Mouse (Mus musculus): Measurements from ENCODE around the gene Lekr1.

Lekr1 gene

GRCm38 (mm10) chr3:65665977-65666766, at the start of gene Lekr1:
Gene Lekr1 (plus strand): TSS chr3:65666228.
- peak; percentile 92 to 97 for DNase-seq (ENCODE audit: inconsistent age in 2 of 2, low spot score in 1 of 2)

- DNase-seq (ENCODE audit: inconsistent age in 2 of 2, low spot score in 1 of 2): no peak
Observed at GRCm38 (mm10) chr3:65617507-65617906, 48.5 kb upstream of the Lekr1 start.

- no peak for DNase-seq (ENCODE audit: inconsistent age in 2 of 2, low spot score in 1 of 2)
Observed at GRCm38 (mm10) chr3:65619340-65619739, 46.7 kb upstream of the Lekr1 start.

- DNase-seq (ENCODE audit: inconsistent age in 2 of 2, low spot score in 1 of 2): no peak
Observed at GRCm38 (mm10) chr3:65623057-65623456, 43.0 kb upstream of the Lekr1 start.

- peak in 1 of 2 experiments; percentile 36 for DNase-seq (ENCODE audit: inconsistent age in 2 of 2, low spot score in 1 of 2)
Observed at GRCm38 (mm10) chr3:65625496-65626289, 40.3 kb upstream of the Lekr1 start.

- DNase-seq (ENCODE audit: inconsistent age in 2 of 2, low spot score in 1 of 2): no peak
Observed at GRCm38 (mm10) chr3:65626290-65626914, 39.6 kb upstream of the Lekr1 start.

- no peak for DNase-seq (ENCODE audit: inconsistent age in 2 of 2, low spot score in 1 of 2)
Observed at GRCm38 (mm10) chr3:65627021-65627706, 38.9 kb upstream of the Lekr1 start.

- no peak for DNase-seq (ENCODE audit: inconsistent age in 2 of 2, low spot score in 1 of 2)
Observed at GRCm38 (mm10) chr3:65627707-65628028, 38.4 kb upstream of the Lekr1 start.

GRCm38 (mm10) chr3:65629565-65630112, 36.4 kb upstream of the Lekr1 start:
- DNase-seq (ENCODE audit: inconsistent age in 2 of 2, low spot score in 1 of 2): no peak

GRCm38 (mm10) chr3:65633604-65634003, 32.4 kb upstream of the Lekr1 start:
- DNase-seq (ENCODE audit: inconsistent age in 2 of 2, low spot score in 1 of 2): no peak

- DNase-seq (ENCODE audit: inconsistent age in 2 of 2, low spot score in 1 of 2): peak; percentile 15 to 72
Observed at GRCm38 (mm10) chr3:65635983-65636382, 30.0 kb upstream of the Lekr1 start.

- no peak for DNase-seq (ENCODE audit: inconsistent age in 2 of 2, low spot score in 1 of 2)
Observed at GRCm38 (mm10) chr3:65637313-65637712, 28.7 kb upstream of the Lekr1 start.

- DNase-seq (ENCODE audit: inconsistent age in 2 of 2, low spot score in 1 of 2): no peak
Observed at GRCm38 (mm10) chr3:65638896-65639295, 27.1 kb upstream of the Lekr1 start.

GRCm38 (mm10) chr3:65639454-65640014, 26.5 kb upstream of the Lekr1 start:
- DNase-seq (ENCODE audit: inconsistent age in 2 of 2, low spot score in 1 of 2): no peak

GRCm38 (mm10) chr3:65642959-65643358, 23.1 kb upstream of the Lekr1 start:
- no peak for DNase-seq (ENCODE audit: inconsistent age in 2 of 2, low spot score in 1 of 2)

GRCm38 (mm10) chr3:65643654-65644053, 22.4 kb upstream of the Lekr1 start:
- DNase-seq (ENCODE audit: inconsistent age in 2 of 2, low spot score in 1 of 2): no peak

GRCm38 (mm10) chr3:65647592-65647991, 18.4 kb upstream of the Lekr1 start:
- DNase-seq (ENCODE audit: inconsistent age in 2 of 2, low spot score in 1 of 2): no peak

GRCm38 (mm10) chr3:65648913-65649312, 17.1 kb upstream of the Lekr1 start:
- DNase-seq (ENCODE audit: inconsistent age in 2 of 2, low spot score in 1 of 2): no peak

- no peak for DNase-seq (ENCODE audit: inconsistent age in 2 of 2, low spot score in 1 of 2)
Observed at GRCm38 (mm10) chr3:65650156-65650815, 15.7 kb upstream of the Lekr1 start.

GRCm38 (mm10) chr3:65654541-65655206, 11.4 kb upstream of the Lekr1 start:
- DNase-seq (ENCODE audit: inconsistent age in 2 of 2, low spot score in 1 of 2): no peak
